Comparison of ENCODE assay signal across 8 mouse cellular contexts in genomic region chr9:115308941-115309380, GRCm38 (mm10). TPM values are rescaled to one million over a fixed set of nuclear protein-coding genes. Genes with fewer than 3 reads are reported as not detected.
A peak's percentile ranks its signal among the peaks of the same experiment; 100 is the strongest.
DNase-seq lines count a peak whose midpoint lies in the region; ATAC-seq and TF ChIP-seq lines count a peak whose summit lies in the region.

No protein-coding gene starts in this region.

- DNase-seq in A20 (ENCODE audit: low read depth, low spot score), result peak; percentile 65
- DNase-seq in hindbrain, embryonic 14.5 days (ENCODE audit: low spot score), result peak; percentile 45

- no peaks in the 10 kb centered on the region for H3K27me3 ChIP-seq in erythroblast, embryonic 14.5 days (ENCODE audit: control insufficient read depth)
- H3K27me3 ChIP-seq in hindbrain, embryonic 14.5 days (ENCODE audit: control insufficient read depth, insufficient read depth, low read length), result no peaks in the 10 kb centered on the region
- H3K27me3 ChIP-seq in lung, embryonic 15.5 days, result no peaks in the 10 kb centered on the region
- H3K27me3 ChIP-seq in small intestine, adult 2 months (ENCODE audit: control insufficient read depth, insufficient read depth, low read length), result no peaks in the 10 kb centered on the region

- TF ChIP-seq CTCF in cortical plate, adult 2 months (IDR thresholded peaks at IDR 0.05; ENCODE audit: extremely low read depth, insufficient read depth, low read length), result no peak
- no peak for TF ChIP-seq CTCF in small intestine, adult 2 months (IDR thresholded peaks at IDR 0.05; ENCODE audit: extremely low read depth, insufficient read length, insufficient replicate concordance, low read depth, low read length)

- no peaks in the 10 kb centered on the region for H3K9me3 ChIP-seq in erythroblast, embryonic 14.5 days (ENCODE audit: control insufficient read depth, low read length)
- H3K9me3 ChIP-seq in hindbrain, embryonic 14.5 days (ENCODE audit: control insufficient read depth, low read length), result no peaks in the 10 kb centered on the region
- no peaks in the 10 kb centered on the region for H3K9me3 ChIP-seq in lung, embryonic 15.5 days

- under 1% methylated on average over 18 of the region's 18 CpGs for WGBS in hindbrain, embryonic 14.5 days
- under 1% methylated on average over 18 of the region's 18 CpGs for WGBS in lung, embryonic 15.5 days
- under 1% methylated on average over 18 of the region's 18 CpGs for WGBS in small intestine, adult 2 months

- peaks cover 59% of the 10 kb centered on the region for H3K4me1 ChIP-seq in erythroblast, embryonic 14.5 days (ENCODE audit: control insufficient read depth)
- H3K4me1 ChIP-seq in cortical plate, adult 2 months (ENCODE audit: control insufficient read depth, insufficient read depth, low read length), result peaks cover 7% of the 10 kb centered on the region
- peaks cover 38% of the 10 kb centered on the region for H3K4me1 ChIP-seq in hindbrain, embryonic 14.5 days (replicated peaks; ENCODE audit: control insufficient read depth, insufficient read depth, low read length)
- peaks cover 29% of the 10 kb centered on the region for H3K4me1 ChIP-seq in lung, embryonic 15.5 days
- H3K4me1 ChIP-seq in small intestine, adult 2 months (ENCODE audit: control insufficient read depth, insufficient read depth, insufficient read length, low read length), result peaks cover 10% of the 10 kb centered on the region; the same call in 1 of the 2 replicates

- H3K9ac ChIP-seq in hindbrain, embryonic 14.5 days, result peak overlapping the region; percentile 99
- H3K9ac ChIP-seq in lung, embryonic 15.5 days, result peak overlapping the region; percentile 97

- H3K4me3 ChIP-seq in erythroblast, embryonic 14.5 days (replicated peaks), result peak overlapping the region; percentile 97
- peak overlapping the region; percentile 79 for H3K4me3 ChIP-seq in cortical plate, adult 2 months (ENCODE audit: insufficient read depth, low read length)
- H3K4me3 ChIP-seq in hindbrain, embryonic 14.5 days (replicated peaks; ENCODE audit: low read length), result peak overlapping the region; percentile 98
- H3K4me3 ChIP-seq in lung, embryonic 15.5 days, result peak overlapping the region; percentile 63
- H3K4me3 ChIP-seq in small intestine, adult 2 months (ENCODE audit: low read depth, low read length), result peak overlapping the region; percentile 96

- ATAC-seq in erythroblast, adult 5-6 weeks (replicated peaks; ENCODE audit: low FRiP score, poor library complexity, severe bottlenecking), result no peak
- no peak for ATAC-seq in hindbrain, embryonic 14.5 days (ENCODE audit: low FRiP score)
- no peak for ATAC-seq in lung, embryonic 15.5 days (ENCODE audit: borderline replicate concordance, extremely low read depth, low FRiP score, low TSS enrichment)
- no peak for ATAC-seq in inflammation-experienced regulatory T-cells, adult 6 months

- H3K27ac ChIP-seq in cortical plate, adult 2 months (ENCODE audit: insufficient read depth, low read length), result peak overlapping the region; percentile 99; the same call in 1 of the 2 replicates
- peak overlapping the region; percentile 99 for H3K27ac ChIP-seq in hindbrain, embryonic 14.5 days
- H3K27ac ChIP-seq in lung, embryonic 15.5 days, result peak overlapping the region; percentile 99
- peak overlapping the region; percentile 96 for H3K27ac ChIP-seq in small intestine, adult 2 months (ENCODE audit: insufficient read depth, low read depth, low read length)

- peaks cover 12% of the 10 kb centered on the region for H3K36me3 ChIP-seq in erythroblast, embryonic 14.5 days (ENCODE audit: control insufficient read depth)
- H3K36me3 ChIP-seq in hindbrain, embryonic 14.5 days (replicated peaks; ENCODE audit: control insufficient read depth, insufficient read depth), result no peaks in the 10 kb centered on the region
- H3K36me3 ChIP-seq in lung, embryonic 15.5 days, result no peaks in the 10 kb centered on the region
- H3K36me3 ChIP-seq in small intestine, adult 2 months (ENCODE audit: control insufficient read depth, insufficient read depth, low read length), result no peaks in the 10 kb centered on the region

- peak overlapping the region; percentile 89 for H3K4me2 ChIP-seq in hindbrain, embryonic 14.5 days (replicated peaks)
- H3K4me2 ChIP-seq in lung, embryonic 15.5 days, result peak overlapping the region; percentile 59

- TF ChIP-seq POLR2A in cortical plate, adult 2 months (IDR thresholded peaks at IDR 0.05; ENCODE audit: extremely low read depth, insufficient read depth, low read length), result no peak
- TF ChIP-seq POLR2A in small intestine, adult 2 months (IDR thresholded peaks at IDR 0.05; ENCODE audit: low read depth, low read length), result no peak

RNA-seq across cellular contexts. Expression of gene Stt3b, which starts 1.3 kb away (rescaled TPM):
- polyA plus RNA-seq in erythroblast, embryonic 14.5 days (2012), result 1.1 and 1.9 TPM in 2 replicates
- total RNA-seq in erythroblast, adult 5-6 weeks (2015; ENCODE audit: low replicate concordance), result 38.7 and 39.8 TPM in 2 replicates
- 27.3 and 35.0 TPM in 2 replicates for total RNA-seq in erythroblast, adult 5-6 weeks (2017; ENCODE audit: low replicate concordance)
- polyA plus RNA-seq in cortical plate, adult 2 months (2012; rRNA removed), result 47.0 and 48.3 TPM in 2 replicates
- 116 and 135 TPM in 2 replicates for polyA plus RNA-seq in hindbrain, embryonic 14.5 days (2014; fragmentation: Nextera tagmentation; extraction: Ambion mirVana)
- polyA plus RNA-seq in lung, embryonic 15.5 days (2015; fragmentation: Nextera tagmentation; extraction: Ambion mirVana), result 98.0 and 103 TPM in 2 replicates
- polyA plus RNA-seq in small intestine, adult 2 months (2012; rRNA removed), result 30.3 and 51.1 TPM in 2 replicates
- polyA plus RNA-seq in inflammation-experienced regulatory T-cells, adult 6 months (2017; shearing (Covaris generic)), result 10 to 100 TPM; 16.6 to 25.0 (median 22.4) TPM
